Mouse (Mus musculus) frontal cortex, postnatal 36 days (tissue): ENCODE measurements around the gene Invs.
A peak's percentile ranks its signal among the peaks of the same experiment; 100 is the strongest.
"Not testable (repeated sequence)": the region's sequence is repeated elsewhere in the genome, so short reads cannot be mapped to it uniquely, and the experiment has no call there.

Source experiments
- DNase-seq, 2 experiments: peaks; one replicate each; pipeline ENCODE4 v3.0.0; 2022; ENCODE audit warnings: low spot score in 2 of 2

The Invs gene

DNA sequence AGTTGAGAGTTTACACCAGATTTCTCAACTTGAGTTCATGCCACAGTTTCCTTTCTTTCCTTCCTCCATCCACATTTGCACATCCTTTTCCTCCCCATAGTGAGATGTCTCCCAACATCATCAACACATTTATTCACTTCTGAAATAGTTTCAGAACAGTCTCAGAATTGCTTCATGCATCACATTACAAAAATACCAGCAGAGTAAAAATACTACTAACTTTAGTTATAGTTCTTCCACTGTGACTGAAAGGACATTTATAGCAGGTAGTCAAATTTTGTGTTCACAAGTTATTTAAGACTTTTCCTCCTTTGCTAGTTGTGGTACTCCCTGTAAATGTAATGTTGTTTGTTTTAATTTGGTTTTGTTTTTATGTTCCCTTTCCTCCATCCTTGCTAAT is 47.6 kb downstream of the Invs start:
- no peak for DNase-seq

DNA sequence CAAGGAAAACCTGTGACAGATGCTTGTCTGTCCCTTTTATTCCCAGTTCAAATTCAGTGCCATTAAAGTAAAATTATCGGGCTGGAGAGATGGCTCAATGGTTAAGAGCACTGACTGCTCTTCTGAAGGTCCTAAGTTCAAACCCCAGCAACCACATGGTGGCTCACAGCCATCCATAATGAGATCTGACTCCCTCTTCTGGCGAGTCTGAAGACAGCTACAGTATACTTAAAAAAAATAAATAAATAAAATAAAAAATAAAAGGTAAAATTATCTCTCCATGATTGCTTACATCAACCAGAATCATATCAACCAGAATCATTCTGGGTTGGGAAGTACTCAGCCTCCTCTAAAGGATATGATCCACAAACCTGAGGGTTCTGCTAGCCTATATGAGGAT is 48.5 kb downstream of the Invs start:
- DNase-seq: no peak

DNA sequence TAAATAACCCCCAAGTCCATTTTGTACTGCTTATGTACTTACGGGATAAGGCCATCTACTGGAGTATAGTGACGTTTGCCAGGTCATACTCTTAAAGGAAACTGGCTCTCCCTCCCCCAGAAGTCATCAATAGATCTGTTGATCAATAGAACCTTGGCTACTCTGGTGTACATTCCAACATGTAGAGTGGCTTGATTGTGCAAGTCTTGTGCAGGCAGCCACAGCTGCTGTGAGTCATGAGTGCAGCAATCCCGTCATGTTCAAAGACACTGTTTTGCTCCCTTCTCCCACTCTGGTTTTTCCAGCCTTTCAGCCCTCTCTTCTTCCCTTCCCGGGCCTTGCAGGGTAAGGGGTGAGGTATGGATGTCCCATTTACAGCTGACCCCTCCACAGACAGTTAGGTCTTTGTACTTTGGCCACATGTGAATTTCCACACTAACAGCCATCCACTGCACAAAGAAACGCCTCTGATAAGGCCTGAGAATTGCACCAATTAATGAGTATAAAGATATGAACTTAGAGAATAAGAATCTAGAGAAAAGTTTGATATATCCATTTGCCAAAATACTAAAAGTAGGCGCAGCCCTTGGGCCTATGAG is 53.0 kb downstream of the Invs start:
- DNase-seq: no peak

DNA sequence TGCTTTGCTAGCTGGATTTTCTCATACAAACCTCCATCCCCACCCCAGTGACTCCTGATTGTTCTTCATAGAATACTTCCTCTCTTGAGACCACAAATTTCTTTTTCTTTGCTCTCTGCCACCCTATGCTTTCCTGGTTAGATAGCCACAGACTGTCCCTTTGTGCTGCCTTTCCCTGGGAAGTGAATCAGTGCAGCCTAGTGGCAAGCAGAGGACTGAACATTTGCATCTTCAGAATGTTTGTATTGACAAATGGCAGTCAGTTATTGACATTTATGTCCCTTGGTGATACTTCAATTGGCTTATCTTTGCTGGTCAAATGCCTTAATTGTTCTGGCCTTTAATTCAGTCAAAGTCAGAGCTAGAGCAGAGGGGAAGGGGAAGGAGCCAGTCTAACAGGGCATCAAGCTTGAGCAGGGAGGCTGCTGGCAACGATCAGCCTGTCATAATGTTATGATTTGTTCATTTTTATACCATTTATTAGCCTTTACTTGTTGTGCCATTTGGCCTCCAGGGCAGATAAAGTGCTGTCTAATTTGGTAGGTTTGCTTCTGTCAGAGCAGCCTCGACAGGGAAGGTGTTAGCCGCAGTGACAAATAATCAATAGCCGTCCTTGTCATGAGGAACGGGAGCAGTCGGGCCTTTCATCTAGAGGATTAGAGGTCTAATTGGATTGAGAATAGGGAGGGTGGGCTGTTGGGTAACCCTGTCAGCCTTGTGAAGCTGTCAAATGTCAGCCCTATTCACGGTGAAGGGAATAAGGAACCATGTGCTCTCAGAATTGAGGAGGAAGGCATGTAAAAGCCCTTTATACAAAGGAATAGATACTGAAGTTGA is 55.6 kb downstream of the Invs start:
- no peak for DNase-seq

DNA sequence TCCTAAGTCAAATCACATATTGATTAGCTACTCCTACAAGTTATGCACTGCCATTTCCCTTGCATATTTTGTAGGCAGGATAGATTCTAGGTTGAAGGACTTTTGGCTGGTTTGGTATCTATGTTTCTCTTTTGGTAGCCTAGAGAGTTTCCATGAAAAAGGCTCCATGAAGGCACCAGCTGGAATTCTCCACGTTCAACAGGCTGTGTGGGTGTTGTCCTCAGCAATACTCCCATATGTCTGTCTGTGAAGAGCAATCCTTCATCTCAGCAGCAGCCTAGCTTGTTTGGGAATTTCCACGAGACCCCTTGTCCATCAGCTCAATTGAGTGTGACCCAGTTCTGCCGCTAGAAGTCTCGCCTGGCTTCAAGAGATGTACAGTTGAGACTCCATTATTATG is 63.1 kb downstream of the Invs start:
- DNase-seq: peak in 1 of 2 experiments; percentile 24

DNA sequence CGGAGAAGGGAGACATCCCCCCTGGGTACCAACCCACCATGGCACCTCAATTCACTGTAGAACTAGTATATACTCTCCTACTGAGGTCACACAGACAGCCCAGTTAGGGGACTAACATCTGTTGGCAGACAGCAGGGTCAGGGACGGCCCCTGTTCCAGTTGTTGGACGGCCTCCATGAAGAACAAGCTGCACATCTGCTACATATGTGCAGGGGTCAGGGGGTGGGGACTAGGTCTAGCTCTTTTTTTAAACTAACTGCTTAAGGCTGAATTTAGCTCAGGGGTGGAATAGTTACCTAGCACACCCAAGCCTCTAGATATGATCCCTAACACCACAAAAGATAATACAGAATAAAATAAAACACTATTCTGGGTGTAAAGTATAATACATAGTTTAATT is 82.8 kb downstream of the Invs start:
- DNase-seq: no peak

DNA sequence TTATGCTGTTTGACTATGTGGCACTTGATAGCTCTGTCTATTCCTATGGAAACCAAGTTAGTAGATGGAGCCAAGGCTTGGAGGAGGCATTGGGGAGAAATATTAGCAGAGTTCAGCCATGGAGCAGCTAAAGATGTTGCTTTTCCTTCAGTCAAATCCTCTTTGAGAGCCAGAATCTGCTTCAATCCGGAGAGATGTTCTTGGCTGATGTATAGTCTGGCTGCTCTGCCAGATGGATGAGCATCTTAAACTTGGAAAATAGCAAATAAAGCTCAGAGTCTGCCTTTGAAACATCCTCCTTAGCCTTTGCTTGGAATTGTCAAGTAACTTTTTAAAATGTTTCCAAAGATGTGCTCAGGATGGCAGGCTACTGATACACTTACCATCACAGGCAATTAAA is 91.5 kb downstream of the Invs start:
- DNase-seq: peak in 1 of 2 experiments; percentile 24

DNA sequence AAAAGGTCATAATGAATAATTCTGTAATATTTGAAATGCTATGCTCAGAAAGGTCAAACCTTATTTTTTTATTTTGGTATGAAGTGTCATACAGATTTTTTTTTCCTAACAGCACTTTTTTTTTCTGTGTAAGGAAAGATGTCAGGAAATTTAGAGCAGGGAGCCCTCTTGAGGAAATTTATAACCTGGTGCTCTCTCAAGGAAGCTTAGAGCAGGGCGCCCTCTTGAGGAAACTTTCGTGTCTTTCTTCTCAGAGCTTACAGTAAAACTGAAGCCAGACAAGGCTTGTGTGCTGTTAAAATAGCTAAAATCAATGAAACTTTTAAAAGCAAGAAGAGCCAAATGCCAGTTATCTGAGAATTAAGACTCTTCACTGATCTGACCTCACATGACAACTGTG is 101.4 kb downstream of the Invs start:
- DNase-seq: peak; percentile 75 to 88

DNA sequence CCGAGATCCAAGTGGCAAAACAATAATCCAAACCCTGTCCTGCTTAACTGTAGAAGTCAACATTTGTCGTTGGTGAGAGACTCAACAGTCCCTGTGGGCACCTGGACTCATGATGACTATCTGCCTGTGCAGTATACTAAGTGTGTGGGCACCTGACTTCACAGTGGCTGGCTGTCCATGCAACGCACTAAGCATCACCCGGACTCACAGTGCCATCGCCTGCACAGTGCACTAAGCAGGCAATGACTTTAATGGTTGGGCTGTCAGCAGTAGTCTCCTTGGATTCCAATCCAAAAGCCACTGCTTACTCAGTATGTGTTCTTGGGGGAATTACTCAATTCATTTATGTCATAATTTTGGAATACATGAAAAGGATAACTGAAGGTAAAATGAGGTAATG is 102.9 kb downstream of the Invs start:
- DNase-seq: no peak

DNA sequence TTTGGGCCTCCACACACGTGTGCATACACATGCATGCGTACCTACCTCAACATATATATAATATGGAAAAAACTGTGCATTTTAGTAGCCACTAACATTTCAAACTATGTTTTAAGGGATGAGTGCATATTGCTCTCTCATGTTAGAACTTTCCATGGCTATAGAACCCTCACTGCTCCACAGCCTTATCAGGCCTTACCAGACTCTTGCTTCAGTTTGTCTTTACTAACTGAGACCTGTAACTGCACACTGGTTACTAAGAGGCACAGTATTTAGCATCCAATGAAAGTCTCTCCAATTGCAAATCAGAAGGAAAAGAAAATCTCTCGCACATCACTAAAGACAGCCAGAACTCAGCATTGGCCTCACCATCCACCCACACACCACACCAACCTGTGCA is 117.4 kb downstream of the Invs start:
- DNase-seq: no peak

DNA sequence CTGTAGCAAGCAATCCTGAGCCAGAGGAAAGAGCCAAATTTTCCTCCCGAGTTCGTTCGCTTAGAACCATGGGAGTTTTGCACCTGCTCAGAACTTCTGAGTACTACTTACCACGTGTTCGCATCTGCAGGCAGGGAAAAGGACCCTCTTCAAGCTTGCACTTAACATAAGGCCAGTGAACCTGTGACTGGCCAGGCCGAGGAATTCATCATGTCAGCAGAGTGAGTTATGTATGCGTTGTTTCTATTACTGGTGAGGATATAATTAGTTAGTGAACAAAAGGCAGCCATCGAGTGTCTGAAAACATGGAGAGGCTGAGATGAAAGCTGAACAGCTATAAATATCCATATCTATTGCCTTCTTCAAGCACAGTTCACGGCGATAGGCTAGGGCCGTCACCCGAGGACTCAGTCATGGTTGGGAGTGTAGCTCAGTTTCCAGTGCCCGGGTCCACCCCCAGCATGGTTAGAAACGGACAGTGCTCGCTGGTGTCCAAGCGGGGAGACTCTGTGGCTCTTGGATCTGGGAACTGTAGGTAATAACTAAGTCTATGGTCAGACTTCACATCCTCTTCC is 123.6 kb downstream of the Invs start:
- no peak for DNase-seq

DNA sequence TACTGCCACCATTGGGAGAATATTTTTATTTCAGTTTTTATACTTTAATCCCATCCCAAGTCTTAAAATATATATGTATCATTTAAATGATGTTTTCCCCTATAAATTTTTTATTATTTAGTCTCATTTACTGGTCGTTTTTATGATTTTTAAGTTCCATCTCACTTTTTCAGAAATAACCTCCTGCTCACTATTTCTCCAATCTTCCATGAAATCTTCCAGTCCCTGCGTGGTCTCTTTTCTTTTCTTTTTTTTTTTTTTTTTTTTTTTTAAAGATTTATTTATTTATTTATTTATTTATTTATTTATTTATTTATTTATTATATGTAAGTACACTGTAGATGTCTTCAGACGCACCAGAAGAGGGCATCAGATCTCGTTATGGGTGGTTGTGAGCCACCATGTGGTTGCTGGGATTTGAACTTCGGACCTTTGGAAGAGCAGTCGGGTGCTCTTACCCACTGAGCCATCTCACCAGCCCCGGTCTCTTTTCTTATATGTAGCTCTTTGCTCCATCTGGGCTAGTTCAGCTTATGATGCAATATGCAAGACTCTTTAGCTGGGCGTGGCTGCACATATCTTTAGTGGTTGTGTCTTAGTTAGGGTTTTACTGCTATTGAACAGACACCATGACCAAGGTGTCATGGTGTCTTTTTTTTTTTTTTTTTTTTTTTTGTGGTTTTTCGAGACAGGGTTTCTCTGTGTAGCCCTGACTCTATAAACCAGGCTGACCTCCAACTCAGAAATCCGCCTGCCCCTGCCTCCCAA is 126.3 kb downstream of the Invs start:
- DNase-seq: not testable (repeated sequence)

DNA sequence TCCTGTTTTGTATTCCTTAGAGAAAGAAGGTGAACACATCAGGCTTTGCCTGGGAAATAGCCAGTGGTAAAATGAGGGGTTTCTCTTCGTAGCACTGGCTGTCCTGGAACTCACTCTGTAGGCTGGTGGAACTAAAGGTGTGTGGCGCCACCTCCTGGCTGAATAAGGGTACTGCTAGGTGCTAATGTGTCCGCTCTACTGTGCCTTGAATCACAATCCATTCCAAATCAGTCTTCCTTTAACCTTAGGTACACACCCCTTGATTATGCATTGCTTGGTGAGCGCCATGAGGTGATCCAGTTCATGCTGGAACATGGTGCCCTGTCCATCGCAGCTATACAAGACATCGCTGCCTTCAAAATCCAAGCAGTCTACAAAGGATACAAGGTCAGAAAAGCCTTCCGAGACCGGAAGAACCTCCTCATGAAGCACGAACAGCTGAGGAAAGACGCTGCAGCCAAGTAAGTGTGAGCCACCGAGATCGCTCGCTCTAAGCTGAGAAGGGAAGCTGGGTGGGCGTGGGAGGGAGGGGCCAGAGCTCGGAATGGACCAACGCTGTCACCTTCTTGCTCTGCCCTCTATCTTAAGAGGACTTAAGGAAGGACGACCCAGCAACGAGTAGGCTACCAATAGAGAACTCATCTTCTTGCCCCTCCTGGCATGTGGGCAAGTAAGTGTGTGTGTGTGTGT is 127.9 kb downstream of the Invs start:
- DNase-seq: peak; percentile 46 to 71

DNA sequence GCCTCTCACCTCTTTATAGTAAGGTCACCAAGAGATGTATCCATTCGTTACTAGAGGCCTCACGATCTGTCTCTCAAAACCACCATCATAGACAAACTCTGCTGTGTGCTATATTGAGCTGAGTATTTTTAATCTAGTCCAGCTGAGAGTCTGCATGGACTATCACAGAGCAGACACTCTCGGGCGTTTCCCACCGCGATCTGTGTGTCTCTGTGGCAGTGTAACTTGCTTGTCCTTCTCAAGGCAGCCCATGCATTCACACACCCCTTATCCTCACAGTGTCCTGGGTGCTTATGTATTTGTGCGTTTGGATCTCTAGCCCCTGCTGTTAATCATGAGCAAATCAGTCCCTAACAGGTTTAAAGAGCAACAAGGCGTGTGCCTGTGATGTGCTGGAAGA is 133.9 kb downstream of the Invs start:
- DNase-seq: no peak

DNA sequence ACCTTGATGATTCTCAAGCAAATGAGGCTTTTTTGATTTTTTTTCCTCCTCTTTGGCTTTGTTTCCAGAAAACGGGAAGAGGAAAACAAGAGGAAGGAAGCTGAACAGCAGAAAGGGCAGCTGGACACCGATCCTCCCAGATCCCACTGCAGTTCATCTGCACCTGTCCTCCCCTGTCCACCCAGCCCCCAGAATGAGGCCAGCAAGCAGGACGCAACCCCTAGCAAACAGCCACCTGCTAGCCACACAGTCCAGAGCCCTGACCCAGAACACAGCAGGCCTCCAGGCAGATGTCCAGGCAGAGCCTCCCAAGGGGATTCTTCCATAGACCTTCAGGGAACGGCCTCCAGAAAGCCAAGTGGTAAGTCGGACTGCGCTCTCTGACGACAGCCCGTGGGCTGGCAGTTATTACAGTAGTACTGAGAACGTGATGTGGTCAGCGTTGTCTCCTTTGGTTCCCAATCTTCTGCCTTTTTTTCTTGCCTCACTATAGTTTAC is 136.3 kb downstream of the Invs start:
- no peak for DNase-seq

DNA sequence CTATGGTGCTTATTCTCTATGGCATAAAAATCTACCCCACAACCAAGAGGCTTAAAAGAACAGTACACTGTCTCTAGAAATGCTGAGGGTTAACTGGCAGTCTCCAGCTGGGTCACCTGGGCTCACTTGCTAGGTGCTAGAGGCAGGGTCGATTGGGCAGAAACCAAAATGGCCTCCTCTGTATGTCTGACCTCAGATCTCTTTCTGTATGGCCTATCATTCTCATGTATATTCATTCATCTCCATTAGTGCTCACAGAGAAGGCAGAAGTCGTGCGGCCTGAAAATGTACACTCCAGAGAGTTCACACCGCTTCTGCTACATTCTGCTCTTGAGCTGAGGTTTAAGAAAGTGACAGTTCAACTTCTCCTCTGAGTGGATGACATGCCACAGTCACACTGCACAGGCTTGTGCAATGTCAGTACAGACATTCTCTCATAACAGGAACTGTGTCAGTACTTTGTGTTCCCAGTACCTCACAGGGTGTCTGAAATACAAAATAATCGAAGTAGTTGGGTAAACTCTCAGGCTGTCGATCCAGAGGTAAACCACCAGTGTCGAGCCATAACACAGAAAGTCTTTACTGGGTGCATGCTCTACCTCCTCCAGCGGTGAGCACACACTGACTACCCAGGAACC is 139.4 kb downstream of the Invs start:
- no peak for DNase-seq

DNA sequence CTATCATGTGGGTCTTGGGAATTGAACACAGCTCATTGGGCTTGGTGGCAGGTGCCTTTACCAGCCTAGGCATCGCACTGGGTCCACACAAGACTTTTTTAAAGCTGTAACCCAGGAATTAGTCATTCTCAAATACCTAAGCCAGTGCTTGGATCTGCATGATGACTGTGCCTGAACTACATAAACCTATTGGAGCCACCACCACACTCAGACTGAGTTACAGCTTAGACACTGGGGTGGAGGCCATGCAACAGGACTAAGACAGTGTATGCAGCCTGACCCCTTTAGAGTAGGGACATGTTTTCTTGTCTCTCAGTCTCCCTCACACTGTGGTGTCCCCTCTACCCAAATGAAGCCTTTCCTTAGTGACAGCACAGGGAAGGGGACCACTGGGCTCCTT is 143.1 kb downstream of the Invs start:
- no peak for DNase-seq

DNA sequence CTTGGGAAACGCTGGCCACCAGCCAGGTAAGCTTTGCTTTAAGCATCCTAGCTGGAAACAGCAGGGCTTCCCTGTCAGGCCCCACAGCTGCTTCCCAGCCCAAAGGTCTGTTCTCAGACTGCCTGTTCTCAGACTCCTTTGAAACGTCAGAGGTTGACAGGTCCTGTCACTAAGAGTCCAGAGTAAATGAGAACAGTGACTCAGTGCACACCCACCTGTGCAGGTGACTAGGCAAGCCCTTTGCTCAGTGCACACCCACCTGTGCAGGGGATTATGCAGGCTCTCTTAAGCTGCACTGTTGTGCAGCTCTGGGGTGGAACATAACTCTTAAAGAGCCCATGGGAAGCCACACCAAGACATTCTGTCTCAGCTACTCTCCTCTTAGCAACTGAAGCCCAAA is 144.2 kb downstream of the Invs start:
- DNase-seq: no peak

DNA sequence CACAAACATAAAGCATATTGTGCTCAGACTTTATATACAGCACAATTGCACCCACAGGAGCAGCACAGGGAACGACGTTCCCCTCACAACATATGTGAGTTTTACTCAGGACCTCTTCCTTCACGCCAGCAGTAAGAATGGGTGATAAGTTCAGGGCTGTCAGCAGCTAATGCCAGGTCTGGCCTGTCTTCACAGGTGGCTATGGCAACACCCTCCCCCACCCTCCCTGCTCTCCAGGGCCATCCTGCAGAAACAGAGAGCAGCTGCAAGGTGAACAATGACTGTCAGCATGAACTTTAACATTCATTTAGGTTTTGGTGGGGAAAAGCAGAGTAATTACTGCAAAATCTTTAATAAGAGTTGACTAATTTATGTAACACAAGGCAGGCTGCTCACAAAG is 147.9 kb downstream of the Invs start:
- DNase-seq: no peak

DNA sequence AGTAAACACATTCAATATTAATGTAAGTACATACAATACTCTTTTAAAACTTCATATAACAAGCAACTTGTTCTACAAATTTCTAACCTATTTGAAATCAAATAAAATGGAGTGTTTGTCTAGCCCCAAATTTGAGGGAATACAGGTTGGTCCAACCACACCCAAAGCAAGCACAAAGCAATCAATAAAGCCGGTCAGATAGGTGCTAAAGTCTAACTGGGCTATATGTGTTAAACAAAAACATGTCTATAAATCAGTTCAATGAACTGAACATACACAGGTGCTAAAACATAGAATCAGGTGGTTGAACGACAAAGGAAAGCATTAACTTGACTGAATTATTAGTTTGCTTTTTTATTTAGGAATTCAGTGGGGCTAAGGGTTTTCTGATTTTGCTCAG is 148.5 kb downstream of the Invs start:
- no peak for DNase-seq

DNA sequence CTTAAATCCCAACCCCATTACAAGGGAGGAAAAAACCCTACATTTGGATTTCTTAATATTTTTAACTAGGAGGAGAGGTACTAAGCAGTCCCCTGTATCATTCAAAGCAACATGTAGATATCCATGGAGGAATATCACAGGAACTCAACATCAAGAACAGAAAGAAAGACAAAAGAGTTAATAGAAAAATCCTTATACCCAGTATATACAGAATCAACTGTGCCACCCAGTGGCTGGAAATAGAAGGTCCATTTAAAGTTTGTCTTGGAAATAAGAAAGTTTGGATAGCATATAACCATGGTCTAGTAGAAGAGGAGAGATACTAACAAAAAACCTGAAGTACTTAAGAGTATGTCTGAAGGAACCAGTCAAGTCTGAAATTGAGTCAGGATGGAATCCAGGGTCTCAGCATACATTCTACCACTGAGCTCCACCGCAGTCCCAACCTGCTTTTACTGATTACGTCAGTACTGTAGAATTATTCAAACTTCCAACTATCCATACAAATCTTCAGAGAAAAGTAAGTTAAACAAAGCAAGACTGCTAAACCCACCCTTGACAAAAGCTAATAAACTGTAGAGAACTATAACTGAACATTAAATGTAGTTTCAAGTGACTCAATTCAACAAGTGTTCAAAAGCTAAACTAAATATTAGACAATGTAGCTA is 174.7 kb downstream of the Invs start:
- peak in 1 of 2 experiments; percentile 18 for DNase-seq
